Mouse (Mus musculus): ENCODE measurements around the gene Pla2g6.

Gene Pla2g6

DNA sequence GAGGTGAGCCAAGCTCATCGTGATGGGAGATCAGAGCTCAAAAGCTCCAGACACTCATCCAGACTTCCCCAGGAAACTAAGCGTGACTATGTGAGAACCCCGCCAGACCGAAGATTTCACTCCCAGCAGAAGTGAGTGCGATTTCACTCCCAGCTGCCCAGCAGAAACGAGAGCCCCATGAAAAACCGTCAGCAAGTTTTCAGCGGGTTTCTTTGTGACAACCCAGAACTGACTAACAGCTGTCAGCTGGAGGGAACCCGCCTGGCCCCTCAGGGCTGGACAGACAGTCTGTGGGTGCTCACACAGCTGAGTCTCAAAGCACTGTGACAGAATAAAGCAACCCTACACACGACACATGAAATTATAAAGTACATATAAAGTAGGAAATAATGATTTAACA lies 50.5 kb downstream of the Pla2g6 start:
- DNase-seq (ENCODE audit: low read depth, low spot score), result peak; percentile 28

DNA sequence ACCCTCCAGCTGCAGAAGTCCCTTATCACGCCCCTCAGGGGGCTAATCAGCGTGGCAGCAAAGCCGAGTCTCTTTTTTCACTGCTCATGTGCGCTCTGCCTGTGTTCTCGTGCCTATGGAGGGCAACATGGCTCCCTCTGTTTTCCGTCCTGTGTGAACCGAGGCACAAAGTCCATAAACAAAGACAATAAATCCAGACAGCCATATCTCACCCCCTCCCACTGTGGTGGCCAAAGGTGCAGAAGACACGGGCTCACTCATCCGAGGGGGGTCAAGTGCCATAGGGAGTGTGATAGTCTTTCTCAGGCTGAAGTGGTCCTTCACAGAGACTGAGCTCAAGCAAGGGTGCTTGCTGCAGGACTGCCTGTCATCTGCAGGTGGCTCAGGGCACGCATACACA lies 55.2 kb downstream of the Pla2g6 start:
- DNase-seq (ENCODE audit: low read depth, low spot score), result no peak

GRCm38 (mm10) chr15:79271124-79271746 lies 57.0 kb downstream of the Pla2g6 start:
- DNase-seq (ENCODE audit: low read depth, low spot score), result peak; percentile 84

- DNase-seq (ENCODE audit: low read depth, low spot score), result peak; percentile 91
Measured at GRCm38 (mm10) chr15:79270317-79271123, 57.7 kb downstream of the Pla2g6 start.

GRCm38 (mm10) chr15:79268521-79268920 lies 59.7 kb downstream of the Pla2g6 start:
- DNase-seq (ENCODE audit: low read depth, low spot score), result no peak

DNA sequence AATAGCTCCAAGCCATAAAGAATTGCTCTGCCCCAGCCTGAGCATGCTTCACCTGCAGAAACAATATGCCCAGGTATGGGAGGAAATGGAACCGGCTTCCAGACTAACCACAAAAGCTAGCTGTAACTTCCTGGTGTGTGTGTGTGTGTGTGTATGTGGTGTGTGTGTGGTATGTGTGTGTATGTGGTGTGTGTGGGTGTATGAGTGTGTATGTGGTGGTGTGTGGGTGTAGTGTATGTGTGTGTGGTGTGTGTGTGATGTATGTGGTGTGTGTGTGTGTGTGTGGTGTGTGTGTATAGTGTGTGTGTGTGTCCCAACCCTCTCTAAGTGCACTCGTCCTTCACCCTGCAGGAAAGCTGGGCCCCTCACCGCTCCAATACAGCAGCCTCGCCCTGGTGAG lies 62.8 kb downstream of the Pla2g6 start:
- no peak for DNase-seq (ENCODE audit: low read depth, low spot score)

GRCm38 (mm10) chr15:79263726-79264125 lies 64.5 kb downstream of the Pla2g6 start:
- DNase-seq (ENCODE audit: low read depth, low spot score), result no peak

GRCm38 (mm10) chr15:79262786-79263309 lies 65.3 kb downstream of the Pla2g6 start:
- no peak for DNase-seq (ENCODE audit: low read depth, low spot score)

DNA sequence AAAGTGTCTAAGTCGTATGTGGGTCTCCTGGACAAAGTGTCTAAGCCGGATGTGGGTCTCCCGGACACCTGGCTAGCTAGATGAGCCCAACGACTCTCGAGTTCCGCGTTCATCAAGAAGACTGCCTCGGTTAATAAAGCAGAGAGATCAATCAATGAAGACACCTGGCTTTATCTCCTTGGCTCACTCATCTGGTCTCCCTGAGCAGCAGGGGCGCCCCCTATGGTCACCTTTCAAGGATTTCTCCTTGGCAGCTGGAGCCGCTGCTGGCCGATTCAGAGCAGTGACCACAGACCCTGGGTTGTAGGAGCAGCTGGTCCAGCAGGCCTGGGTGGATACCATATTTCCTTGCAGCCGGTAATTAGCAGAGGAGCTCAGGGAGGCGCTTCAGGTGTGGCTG lies 65.8 kb downstream of the Pla2g6 start:
- no peak for DNase-seq (ENCODE audit: low read depth, low spot score)

DNA sequence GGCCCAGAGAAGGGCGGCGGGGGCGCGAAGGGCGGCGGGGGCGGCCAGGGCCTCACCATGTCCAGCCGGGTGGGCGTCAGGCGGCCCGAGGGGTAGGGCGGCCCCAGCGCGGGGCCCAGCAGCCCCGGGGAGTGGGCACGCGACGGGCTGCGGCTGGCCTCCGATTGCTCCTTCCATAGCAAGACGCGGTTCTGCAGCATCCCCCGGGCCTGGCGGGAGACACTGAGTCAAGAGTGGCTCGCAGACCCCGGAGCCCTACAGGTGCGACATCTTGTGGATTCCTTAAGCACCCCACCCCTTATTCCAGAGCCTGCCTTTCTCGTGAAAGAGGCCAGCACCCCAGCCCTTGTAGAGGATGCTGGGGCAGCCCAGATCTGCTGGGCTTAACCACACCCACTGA lies 66.4 kb downstream of the Pla2g6 start:
- DNase-seq (ENCODE audit: low read depth, low spot score), result no peak

DNA sequence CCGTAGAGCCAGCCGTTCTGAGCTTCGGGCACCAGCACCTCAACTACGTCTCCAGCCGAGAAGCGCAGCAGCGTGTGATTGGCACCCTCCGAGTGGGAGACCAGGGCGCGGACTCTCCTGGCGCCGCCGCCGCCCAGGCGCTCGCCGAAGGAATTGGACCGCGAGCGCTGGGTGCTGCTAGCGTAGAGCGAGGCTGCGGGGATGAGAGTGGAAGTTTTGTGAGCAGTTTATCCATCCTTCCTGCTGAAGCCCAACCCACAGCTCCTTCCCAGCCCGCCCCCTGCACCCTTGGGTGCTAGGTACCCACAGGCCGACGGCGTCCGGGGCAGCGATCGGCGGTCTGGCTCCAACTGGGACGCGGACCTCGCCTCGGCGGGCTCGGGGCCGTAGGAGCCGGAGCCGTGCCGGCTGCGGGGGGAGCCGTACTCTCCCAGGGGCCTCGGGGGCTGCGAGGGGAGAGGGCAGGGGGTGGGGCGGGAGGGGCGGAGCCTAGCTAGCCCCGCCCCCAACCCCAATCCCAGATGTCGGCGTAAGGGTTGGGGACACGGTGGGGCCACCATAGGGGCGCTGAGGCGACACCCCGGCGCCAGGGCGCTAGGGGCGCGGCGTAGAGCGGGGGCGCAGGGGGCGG lies 67.0 kb downstream of the Pla2g6 start:
- DNase-seq (ENCODE audit: low read depth, low spot score), result no peak

DNA sequence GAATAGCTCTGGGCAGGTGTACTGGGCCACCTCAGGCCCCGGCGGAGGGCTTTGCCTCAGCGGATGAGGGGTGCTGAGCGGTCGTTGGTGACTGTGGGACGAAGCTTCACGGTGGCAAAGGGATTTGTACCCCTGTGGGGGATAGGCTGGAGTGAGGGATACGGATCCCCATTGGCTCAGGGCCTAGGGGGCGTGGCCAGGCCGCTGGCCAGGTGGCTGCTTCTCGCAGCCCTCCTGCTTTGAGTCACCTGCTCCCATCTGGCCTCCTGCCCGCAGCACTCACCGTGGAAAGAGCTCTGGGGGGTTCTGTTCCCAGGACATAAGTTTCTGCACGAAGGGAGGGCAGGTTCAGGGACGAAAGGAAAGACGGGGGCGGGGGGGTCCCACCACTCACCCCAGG lies 69.7 kb downstream of the Pla2g6 start:
- DNase-seq (ENCODE audit: low read depth, low spot score), result no peak

GRCm38 (mm10) chr15:79254661-79255060 lies 73.5 kb downstream of the Pla2g6 start, which contains the start of gene Slc16a8:
Slc16a8 (minus strand) TSS chr15:79254761.
- no peak for DNase-seq (ENCODE audit: low read depth, low spot score)

DNA sequence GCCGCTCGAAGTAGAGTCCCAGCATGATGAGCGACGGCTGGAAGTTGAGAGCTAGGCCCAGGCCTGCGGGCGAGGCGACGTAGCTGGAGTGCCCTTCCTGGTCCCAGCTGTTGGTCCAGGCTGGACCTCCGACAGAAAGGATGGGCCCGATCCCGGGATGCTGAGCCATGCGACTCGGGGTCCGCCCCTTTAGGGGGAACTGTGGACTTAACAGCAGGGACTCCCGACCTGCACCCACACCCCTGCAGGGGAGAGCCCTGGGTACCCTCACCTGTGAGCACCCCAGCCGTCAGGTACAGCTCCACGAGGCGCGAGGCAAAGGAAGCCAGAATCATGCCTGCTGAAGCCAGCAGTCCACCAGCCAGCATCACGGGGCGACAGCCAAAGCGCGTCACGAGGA lies 75.6 kb downstream of the Pla2g6 start:
- DNase-seq (ENCODE audit: low read depth, low spot score), result no peak

GRCm38 (mm10) chr15:79251781-79252491 lies 76.3 kb downstream of the Pla2g6 start:
- DNase-seq (ENCODE audit: low read depth, low spot score), result no peak

DNA sequence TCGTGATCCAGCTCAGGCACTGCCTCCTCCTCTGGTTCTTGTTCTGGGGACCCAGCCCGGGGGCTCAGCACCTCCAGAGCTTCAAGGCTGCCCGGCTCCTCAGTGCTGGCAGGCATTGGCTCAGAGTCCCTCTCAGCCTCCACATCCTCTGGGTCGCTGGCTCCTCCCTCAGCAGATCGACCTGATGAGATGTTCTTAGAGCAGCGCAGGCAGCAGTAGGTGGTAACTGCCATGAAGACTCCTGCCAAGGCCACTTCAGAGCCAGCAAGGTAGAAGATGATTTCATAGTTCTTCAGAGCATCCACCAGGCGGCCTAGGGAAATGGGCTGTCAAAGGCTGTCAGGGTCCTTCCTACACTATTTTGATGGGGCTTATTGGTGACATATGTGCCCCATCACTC lies 77.0 kb downstream of the Pla2g6 start:
- no peak for DNase-seq (ENCODE audit: low read depth, low spot score)

DNA sequence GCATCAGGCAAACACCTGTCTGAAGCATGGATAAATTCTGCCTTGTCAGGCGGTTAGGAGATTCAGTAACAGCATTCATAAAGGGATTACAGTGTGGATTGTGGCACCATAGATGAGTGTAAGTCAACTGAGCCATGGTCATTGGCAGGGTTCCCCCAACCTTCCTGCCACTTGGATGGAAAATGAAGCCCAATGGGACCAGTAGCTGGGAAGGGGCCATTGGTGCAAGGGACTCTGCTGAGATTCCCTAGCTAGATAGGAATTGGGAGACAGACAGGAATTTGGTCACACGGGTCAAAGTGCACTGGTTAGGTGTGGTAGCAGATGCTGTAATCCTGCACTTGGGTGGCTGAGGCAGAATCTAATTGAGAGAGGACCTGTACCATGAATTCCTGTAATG lies 78.0 kb downstream of the Pla2g6 start:
- no peak for DNase-seq (ENCODE audit: low read depth, low spot score)

DNA sequence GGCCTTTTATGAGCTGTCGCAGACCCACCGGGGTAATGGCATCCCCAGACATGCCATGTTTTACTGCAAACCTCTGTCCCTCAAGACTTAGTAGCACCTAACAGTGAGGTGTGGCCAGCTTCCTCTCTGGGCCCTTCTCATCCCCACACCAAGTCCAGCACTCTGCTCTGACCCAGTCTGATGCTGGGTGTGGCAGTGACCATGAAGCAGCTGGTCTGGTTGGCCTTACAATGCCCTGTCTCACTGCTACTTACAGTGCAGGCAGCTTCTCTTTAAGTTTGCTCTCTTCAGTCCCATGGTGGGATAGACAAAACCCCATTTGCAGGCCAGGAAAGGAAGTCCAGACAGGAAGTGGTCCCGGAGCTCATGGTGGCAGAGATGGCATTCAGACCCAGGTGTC lies 82.9 kb downstream of the Pla2g6 start:
- no peak for DNase-seq (ENCODE audit: low read depth, low spot score)

DNA sequence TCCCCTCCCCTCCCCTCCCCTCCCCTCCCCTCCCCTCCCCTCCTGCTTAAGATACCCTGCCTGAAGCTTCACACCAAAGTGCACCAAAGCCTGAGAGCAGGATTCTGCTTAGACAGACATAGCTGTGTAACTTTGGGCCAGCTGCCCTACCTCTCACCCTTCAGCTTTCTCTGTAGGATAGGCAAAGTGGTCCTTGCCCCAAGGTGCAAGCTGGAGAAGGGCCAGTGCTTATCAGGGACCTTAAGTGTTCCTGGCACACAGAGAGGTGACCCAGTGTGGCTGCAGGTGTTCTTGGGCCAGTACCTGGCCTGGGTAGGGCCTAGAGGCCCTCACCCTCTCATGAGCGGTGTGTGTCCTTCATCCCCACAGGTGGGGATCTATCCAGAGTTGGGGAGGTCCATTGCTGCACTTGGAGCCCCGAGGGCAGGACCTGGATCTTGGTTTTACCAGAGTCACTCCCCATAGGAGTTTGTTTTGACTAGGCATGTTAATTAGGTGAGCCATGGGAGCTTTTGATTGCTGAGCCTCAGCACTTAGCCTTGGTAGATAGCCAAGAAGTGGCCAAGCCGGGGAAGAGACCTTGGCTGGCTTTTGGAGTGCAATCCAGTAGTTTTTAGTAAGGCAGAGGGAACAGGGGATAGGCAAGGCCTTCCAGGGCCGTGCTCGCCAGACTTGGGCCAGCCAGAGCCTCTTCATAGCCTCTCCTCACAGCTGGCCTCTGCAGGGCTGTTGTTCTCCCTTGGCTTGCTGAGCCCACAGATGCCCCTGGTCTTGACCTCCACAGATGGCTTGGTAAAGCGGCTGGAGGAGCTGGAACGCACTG lies 83.9 kb downstream of the Pla2g6 start:
- no peak for DNase-seq (ENCODE audit: low read depth, low spot score)

DNA sequence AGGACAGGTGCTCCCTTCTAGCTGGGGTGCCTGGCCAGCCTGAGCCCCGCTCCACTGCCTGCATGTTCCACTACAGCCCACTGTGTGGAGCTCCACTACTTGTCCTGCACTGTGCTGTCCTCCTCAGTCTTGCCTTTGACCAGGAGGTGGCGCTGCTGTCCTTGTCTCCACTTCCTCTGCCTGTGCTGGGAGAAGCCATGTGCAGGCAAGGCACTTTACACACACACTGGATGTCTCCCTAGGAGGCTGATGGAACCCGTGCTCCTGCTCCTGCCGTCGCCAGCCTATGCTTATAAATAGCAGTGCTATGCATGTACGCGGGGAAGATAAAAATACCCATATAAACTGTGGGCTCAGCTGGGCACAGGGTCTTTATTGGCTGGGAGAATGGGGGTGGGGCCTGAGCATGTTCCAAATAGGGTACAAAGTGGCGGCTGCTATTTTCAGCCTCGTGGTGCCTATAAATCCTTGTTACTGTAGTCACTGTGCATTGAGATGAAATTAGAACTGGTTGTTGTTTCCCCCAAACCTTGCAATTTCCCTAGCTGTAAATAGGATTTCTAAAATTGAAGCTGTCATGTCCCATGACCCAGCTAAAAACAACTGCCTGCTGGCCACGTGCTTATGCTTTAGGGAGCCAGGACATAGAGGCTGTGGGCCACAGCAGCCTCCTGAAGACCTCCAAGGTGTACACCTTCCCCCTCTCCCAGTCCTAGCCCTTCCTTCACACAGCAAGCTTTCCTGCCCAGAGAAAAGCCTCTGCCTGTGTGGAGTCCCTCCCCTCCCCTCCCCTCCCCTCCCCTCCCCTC lies 84.8 kb downstream of the Pla2g6 start:
- DNase-seq (ENCODE audit: low read depth, low spot score), result peak; percentile 94
